Mouse (Mus musculus) heart, embryonic 16.5 days (tissue): Measurements from ENCODE around the gene Carmil1. TPM values are rescaled to one million over a fixed set of nuclear protein-coding genes. Genes with fewer than 3 reads are reported as not detected.
A peak's percentile ranks its signal among the peaks of the same experiment; 100 is the strongest.

Source experiments
- ATAC-seq: fragments of 200-750 bp; cut with Nextera tagmentation; replicated peaks from 2 replicates; pipeline ENCODE4 v1.8.0; 2017; ENCODE audit warnings: moderate number of reproducible peaks; ENCODE audit not compliant: insufficient read depth, low FRiP score; ENCODE audit errors: extremely low read depth
- H3K27ac ChIP-seq: fragments of 300-500 bp; sonication (generic); 2 replicates; pipeline ENCODE4 v1.5.1; 2014; ENCODE audit warnings: mild to moderate bottlenecking, low read length, control low read depth, moderate library complexity
- H3K27me3 ChIP-seq: fragments of 300-500 bp; sonication (generic); 2 replicates; pipeline ENCODE4 v1.6.1; 2014; ENCODE audit warnings: low read length, mixed read lengths; ENCODE audit not compliant: control insufficient read depth, insufficient read depth
- H3K36me3 ChIP-seq: fragments of 300-500 bp; sonication (generic); 2 replicates; pipeline ENCODE4 v1.6.1; 2014; ENCODE audit not compliant: control insufficient read depth, insufficient read depth
- H3K4me1 ChIP-seq: fragments of 300-500 bp; sonication (generic); 2 replicates; pipeline ENCODE4 v1.6.1; 2014; ENCODE audit warnings: low read length, mixed read lengths; ENCODE audit not compliant: control insufficient read depth, insufficient read depth
- H3K4me2 ChIP-seq: fragments of 300-500 bp; sonication (generic); 2 replicates; pipeline ENCODE4 v1.6.1; 2014; ENCODE audit warnings: low read depth, mild to moderate bottlenecking, control low read depth, low read length
- H3K4me3 ChIP-seq: fragments of 300-500 bp; sonication (generic); 2 replicates; pipeline ENCODE4 v1.5.1; 2014; ENCODE audit warnings: mild to moderate bottlenecking, control low read depth, low read length
- H3K9ac ChIP-seq: fragments of 300-500 bp; sonication (generic); 2 replicates; pipeline ENCODE4 v1.6.1; 2014; ENCODE audit warnings: low read length, control low read depth
- H3K9me3 ChIP-seq: fragments of 300-500 bp; sonication (generic); replicated peaks from 2 replicates; pipeline ENCODE4 v1.6.1; 2016; ENCODE audit warnings: low read length; ENCODE audit not compliant: control insufficient read depth
- WGBS: fragments of 180-500 bp; shearing (Covaris S2); extraction: QIAGEN DNeasy Blood & Tissue Kit; methylation state at CpG from one replicate; pipeline ENCODE4 v1.1.7; 2014; 5-methylcytosine and 5-hydroxymethylcytosine counted together
- polyA plus RNA-seq: library from polyadenylated mRNA; unstranded; fragments of >200 nt; fragmentation: Nextera tagmentation; extraction: Ambion mirVana; gene quantifications from 2 replicates; pipeline ENCODE4 v1.2.1, GENCODE M21; 2015

Gene Carmil1
- polyA plus RNA-seq, 1 experiment from 2014 or later = 8.4 TPM

DNA sequence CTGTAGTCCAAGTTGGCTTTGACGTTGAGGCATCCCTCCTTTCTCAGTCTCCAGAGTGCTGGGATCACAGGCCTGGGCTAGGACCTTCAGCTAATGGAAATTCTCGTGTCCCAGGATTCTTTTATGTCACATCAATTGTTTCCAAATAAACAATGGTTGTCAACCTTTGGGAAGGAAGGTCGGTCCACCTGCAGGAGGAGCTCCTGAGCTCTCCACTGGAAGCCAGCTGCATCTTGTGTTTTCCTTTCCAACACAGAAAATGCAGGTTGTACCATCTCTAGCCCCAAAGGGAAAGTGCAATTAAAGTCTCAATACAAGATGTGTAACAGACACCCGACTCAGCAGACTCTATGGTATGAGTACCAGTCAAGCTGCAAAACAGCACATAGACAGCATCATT is 25.7 kb upstream of the Carmil1 start:
- Histone ChIP-seq H3K9ac (no peak overlapping the region), H3K27ac (no peak overlapping the region), H3K4me3 (no peak overlapping the region), H3K27me3 (no peaks in the 10 kb centered on the region), H3K9me3 (no peaks in the 10 kb centered on the region), H3K4me1 (no peaks in the 10 kb centered on the region), H3K4me2 (no peak overlapping the region), H3K36me3 (no peaks in the 10 kb centered on the region)
- no peak for ATAC-seq
- 57% methylated on average over 4 of the region's 4 CpGs for WGBS

DNA sequence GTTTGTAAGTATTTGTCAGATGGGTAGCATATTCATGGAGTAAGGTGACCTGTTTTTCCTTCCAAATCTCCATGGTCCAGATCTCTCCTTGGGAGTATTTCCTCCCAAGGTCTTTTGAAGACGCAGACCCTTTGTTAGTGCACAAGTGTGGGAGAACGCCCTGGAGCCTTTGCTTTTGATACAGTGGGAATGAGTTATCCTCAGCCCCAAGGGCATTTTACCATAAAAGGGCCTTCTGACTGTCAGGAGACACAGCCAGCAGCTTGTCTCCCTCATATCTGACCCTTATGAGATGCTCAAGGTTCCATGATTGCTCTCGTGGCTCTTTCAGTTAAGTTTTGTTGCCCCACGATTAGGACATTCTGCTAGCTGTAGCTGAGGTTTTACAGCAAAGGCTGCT is 24.9 kb upstream of the Carmil1 start:
- ATAC-seq = no peak
- H3K27me3 ChIP-seq = no peaks in the 10 kb centered on the region

GRCm38 (mm10) chr13:24297252-24297651 is 16.7 kb upstream of the Carmil1 start:
- Histone ChIP-seq H3K4me3 (no peak overlapping the region), H3K27me3 (peaks cover 2% of the 10 kb centered on the region; the same call in 1 of the 2 replicates), H3K4me2 (no peak overlapping the region), H3K9ac (no peak overlapping the region), H3K36me3 (no peaks in the 10 kb centered on the region), H3K9me3 (0 out of 2 replicates have a peak, but pooled peaks cover 2% of the 10 kb centered on the region), H3K4me1 (no peaks in the 10 kb centered on the region), H3K27ac (no peak overlapping the region)
- 16% methylated on average over 4 of the region's 4 CpGs for WGBS
- no peak for ATAC-seq

More for the DNA sequence above, 24.9 kb upstream of the Carmil1 start:
- H3K27ac ChIP-seq = no peak overlapping the region
- H3K4me2 ChIP-seq = no peak overlapping the region
- H3K4me3 ChIP-seq = no peak overlapping the region
- H3K4me1 ChIP-seq = no peaks in the 10 kb centered on the region
- H3K9me3 ChIP-seq = 0 out of 2 replicates have a peak, but pooled peaks cover 1% of the 10 kb centered on the region
- 67% methylated on average over 4 of the region's 4 CpGs for WGBS
- no peak overlapping the region for H3K9ac ChIP-seq
- H3K36me3 ChIP-seq = no peaks in the 10 kb centered on the region

GRCm38 (mm10) chr13:24287381-24287780 is 6.8 kb upstream of the Carmil1 start:
- H3K4me1 ChIP-seq = no peaks in the 10 kb centered on the region
- H3K4me2 ChIP-seq = no peak overlapping the region
- no peak overlapping the region for H3K9ac ChIP-seq
- no peaks in the 10 kb centered on the region for H3K9me3 ChIP-seq
- H3K36me3 ChIP-seq = no peaks in the 10 kb centered on the region
- H3K27me3 ChIP-seq = no peaks in the 10 kb centered on the region
- 75% methylated on average over 2 of the region's 2 CpGs for WGBS
- H3K27ac ChIP-seq = no peak overlapping the region
- no peak for ATAC-seq
- H3K4me3 ChIP-seq = no peak overlapping the region

DNA sequence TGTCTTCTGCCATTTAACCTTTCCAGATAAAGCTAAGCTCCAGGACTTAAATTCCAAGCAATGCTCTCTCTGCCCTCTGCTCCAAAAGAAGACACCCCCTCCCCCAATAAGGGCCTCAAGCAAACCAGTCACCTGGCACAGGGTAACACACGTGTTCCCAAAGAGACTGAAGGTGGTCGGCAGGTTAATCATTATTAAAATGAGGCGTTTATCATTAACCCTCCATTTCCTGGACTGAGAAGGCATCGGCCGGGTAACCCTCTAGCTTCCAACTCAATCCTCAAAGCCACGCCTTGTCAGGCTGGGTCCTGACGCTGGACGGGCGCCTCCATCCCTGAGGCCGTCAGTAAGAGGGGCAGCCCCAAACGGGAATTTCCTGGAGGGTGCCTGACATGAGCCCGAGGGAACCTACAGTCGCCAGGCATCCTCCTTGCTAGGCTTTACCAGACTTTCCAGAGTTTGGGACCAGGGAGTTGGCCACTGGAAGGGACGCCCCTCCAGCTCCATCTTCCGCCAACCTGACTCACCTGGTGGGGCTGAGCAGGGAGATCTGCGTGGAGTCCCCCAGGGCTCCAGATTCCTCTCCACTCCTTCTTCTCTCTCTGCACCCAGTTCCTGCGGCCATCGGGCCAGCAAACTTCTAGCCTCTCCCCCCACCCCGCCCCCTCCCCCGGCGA is 695 bp downstream of the Carmil1 start:
- Histone ChIP-seq H3K4me3 (peak overlapping the region; percentile 92), H3K4me2 (peak overlapping the region; percentile 98), H3K9ac (peak overlapping the region; percentile 85), H3K9me3 (no peaks in the 10 kb centered on the region), H3K36me3 (no peaks in the 10 kb centered on the region), H3K4me1 (peaks cover 8% of the 10 kb centered on the region), H3K27me3 (peaks cover 18% of the 10 kb centered on the region), H3K27ac (no peak overlapping the region)
- WGBS = 6% methylated on average over 21 of the region's 21 CpGs
- ATAC-seq = no peak

DNA sequence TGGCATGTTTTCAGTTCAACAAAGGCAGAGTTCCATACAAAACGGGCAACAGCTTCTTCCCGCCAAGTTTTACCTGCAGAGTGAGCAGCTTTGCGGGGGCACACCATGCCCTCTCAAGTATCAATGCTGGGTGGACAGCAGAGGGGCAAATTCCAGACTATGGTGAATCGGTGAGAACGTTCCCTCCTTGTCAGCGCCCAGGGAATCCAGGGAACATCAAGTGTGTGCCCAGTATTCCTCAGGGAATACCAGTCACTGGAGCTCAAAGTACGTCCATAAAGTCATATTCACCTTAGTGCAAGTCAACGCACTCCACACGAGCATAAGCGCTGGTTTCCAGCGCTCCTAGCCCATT is 1.2 kb downstream of the Carmil1 start:
- Histone ChIP-seq H3K4me1 (peaks cover 8% of the 10 kb centered on the region), H3K4me3 (peak overlapping the region; percentile 92), H3K9ac (no peak overlapping the region), H3K27ac (no peak overlapping the region), H3K4me2 (peak overlapping the region; percentile 98), H3K9me3 (no peaks in the 10 kb centered on the region), H3K27me3 (peaks cover 18% of the 10 kb centered on the region), H3K36me3 (no peaks in the 10 kb centered on the region)
- no peak for ATAC-seq
- WGBS = 65% methylated on average over 11 of the region's 11 CpGs

DNA sequence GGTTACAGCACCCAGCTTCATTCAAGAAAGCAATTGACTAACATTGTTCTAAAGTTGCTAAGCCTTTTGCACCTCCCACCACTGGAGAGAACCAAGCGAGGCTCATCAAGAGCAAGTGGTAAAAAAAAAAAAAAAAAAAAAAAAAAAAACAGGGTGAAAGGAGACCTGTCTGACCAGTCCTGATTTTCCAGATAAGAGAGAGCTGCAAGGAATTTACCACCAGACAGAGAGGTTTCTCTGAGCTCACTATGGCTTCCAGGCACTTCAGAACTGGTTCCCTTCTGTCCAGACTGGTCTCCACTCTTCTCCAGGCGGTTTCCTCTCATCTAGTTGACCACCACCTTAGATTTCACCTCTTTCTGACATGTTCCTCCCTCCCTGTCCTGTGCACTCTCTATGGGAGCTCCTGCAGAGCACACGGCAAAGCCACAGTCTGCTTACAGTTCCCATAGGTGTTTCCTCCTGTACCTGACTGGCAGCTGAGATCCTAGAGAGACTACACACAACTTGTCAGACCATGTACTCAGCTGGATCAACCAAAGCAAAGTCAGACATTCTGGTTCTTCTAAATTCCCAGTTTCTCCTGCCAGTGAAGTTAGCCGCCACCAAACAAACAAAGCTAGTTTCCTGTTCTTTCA is 7.7 kb downstream of the Carmil1 start:
- Histone ChIP-seq H3K27me3 (no peaks in the 10 kb centered on the region), H3K4me3 (no peak overlapping the region), H3K9ac (no peak overlapping the region), H3K4me1 (no peaks in the 10 kb centered on the region), H3K36me3 (no peaks in the 10 kb centered on the region), H3K9me3 (no peaks in the 10 kb centered on the region), H3K27ac (no peak overlapping the region), H3K4me2 (no peak overlapping the region)
- ATAC-seq = no peak
- WGBS = 75% methylated on average over 4 of the region's 4 CpGs

DNA sequence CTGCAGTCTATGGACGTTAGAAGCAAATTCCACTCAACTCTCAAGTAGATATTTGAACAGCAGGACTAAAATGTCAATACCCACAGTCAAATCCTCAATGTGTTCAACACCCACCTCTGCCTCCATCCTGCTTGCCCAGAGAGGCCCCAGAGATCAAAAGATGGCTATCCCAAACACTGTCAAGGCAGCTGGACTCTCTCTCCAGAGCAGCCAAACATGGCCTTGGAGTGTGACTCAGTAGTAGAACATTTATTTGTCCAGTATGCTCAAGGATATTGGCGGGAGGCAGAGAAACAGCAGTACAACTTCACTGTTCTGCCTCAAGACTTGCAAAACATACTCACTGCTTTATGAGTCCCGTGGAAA is 11.5 kb downstream of the Carmil1 start:
- H3K4me1 ChIP-seq = no peaks in the 10 kb centered on the region
- no peak overlapping the region for H3K9ac ChIP-seq
- no peak overlapping the region for H3K27ac ChIP-seq
- no peaks in the 10 kb centered on the region for H3K36me3 ChIP-seq
- ATAC-seq = no peak
- H3K9me3 ChIP-seq = no peaks in the 10 kb centered on the region
- 71% methylated on average over 3 of the region's 3 CpGs for WGBS
- H3K4me2 ChIP-seq = no peak overlapping the region
- no peaks in the 10 kb centered on the region for H3K27me3 ChIP-seq
- no peak overlapping the region for H3K4me3 ChIP-seq

DNA sequence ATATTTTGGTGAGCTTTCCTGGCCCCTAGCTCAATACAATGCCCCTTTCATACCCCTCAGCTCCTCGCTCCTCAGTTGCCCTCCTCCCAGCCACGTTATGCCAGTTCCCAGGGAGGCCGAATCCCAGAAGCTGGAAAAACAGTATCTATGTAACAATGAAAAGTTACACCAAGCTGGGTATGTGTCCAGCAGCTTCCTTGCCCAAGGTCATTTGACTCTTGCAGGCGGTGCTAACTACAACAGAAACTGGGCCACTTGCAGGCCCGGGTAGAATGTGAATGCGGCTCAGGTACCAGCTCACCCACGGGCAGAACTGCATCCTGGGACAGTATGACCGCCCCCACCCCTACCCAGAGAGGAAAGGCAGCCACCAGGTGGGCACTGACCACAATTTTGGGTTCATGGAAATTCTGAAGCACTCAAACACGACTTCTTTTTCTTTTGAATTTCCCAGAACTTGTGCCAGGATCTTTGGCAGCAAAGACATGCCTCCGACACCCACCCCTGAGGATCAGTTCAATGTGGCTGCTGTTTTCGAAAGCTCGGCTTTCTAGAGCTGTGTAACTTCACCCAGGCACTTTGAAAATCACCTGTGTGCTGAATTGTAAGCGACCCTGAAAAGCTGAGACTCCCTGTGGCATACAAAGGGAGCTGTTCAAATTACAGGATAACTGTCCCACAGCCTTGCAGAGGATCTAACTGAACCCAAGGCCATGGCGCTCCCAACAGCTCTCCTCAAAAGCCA is 12.1 kb downstream of the Carmil1 start:
- Histone ChIP-seq H3K4me3 (no peak overlapping the region), H3K4me1 (no peaks in the 10 kb centered on the region), H3K36me3 (no peaks in the 10 kb centered on the region), H3K9ac (no peak overlapping the region), H3K27me3 (no peaks in the 10 kb centered on the region), H3K9me3 (no peaks in the 10 kb centered on the region), H3K4me2 (no peak overlapping the region), H3K27ac (no peak overlapping the region)
- 70% methylated on average over 14 of the region's 14 CpGs for WGBS
- no peak for ATAC-seq
